Mouse (Mus musculus): Measurements from ENCODE around the gene Zfp605.
A peak's percentile ranks its signal among the peaks of the same experiment; 100 is the strongest.
"Not testable (repeated sequence)": the region's sequence is repeated elsewhere in the genome, so short reads cannot be mapped to it uniquely, and the experiment has no call there.

Gene Zfp605

DNA sequence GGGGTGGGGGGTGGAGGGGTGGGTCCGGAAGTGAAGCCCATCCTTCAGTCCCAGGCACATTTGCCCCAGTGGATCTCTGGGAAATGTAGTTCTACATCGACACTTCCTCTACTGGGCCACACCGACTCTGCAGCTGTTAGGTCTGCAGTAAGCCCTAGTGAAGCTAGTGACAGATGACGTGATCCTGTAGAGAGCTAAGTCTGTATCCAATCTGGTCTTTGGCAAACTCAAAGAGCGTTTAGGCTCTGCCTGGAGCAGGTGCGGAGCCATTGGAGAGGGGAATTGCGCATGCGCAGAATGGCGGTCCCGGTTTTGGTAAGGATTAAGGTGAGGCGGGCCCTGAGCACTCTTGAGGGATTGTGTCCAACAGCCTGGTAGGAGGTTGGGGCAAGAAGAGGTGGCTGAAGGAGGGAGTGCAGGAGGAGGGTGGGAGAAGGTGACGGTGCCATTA is at the start of gene Zfp605:
Zfp605 (plus strand) TSS at position 102 of the 451 bp plus-strand sequence.
- Histone ChIP-seq H3K36me3 (ENCODE audit: control insufficient read depth, insufficient read depth, low read length, poor library complexity, severe bottlenecking) (peaks cover 5% of the 10 kb centered on the region), H3K27me3 (ENCODE audit: control insufficient read depth, insufficient read depth, low read length, poor library complexity, severe bottlenecking) (no peaks in the 10 kb centered on the region)
- DNase-seq (ENCODE audit: low read depth, low spot score), result peak; percentile 89

- not testable (repeated sequence) for DNase-seq (ENCODE audit: low read depth, low spot score); H3K36me3 ChIP-seq (ENCODE audit: control insufficient read depth, insufficient read depth, low read length, poor library complexity, severe bottlenecking); H3K27me3 ChIP-seq (ENCODE audit: control insufficient read depth, insufficient read depth, low read length, poor library complexity, severe bottlenecking)
Observed at GRCm38 (mm10) chr5:110072413-110072812, 37.5 kb upstream of the Zfp605 start, which contains the start of gene Gm17655. Gm17655 (minus strand) TSS chr5:110072513.

GRCm38 (mm10) chr5:110082961-110083360 is 26.9 kb upstream of the Zfp605 start:
- no peak for DNase-seq (ENCODE audit: low read depth, low spot score)
- Histone ChIP-seq H3K27me3 (ENCODE audit: control insufficient read depth, insufficient read depth, low read length, poor library complexity, severe bottlenecking) (no peaks in the 10 kb centered on the region), H3K36me3 (ENCODE audit: control insufficient read depth, insufficient read depth, low read length, poor library complexity, severe bottlenecking) (no peaks in the 10 kb centered on the region)

DNA sequence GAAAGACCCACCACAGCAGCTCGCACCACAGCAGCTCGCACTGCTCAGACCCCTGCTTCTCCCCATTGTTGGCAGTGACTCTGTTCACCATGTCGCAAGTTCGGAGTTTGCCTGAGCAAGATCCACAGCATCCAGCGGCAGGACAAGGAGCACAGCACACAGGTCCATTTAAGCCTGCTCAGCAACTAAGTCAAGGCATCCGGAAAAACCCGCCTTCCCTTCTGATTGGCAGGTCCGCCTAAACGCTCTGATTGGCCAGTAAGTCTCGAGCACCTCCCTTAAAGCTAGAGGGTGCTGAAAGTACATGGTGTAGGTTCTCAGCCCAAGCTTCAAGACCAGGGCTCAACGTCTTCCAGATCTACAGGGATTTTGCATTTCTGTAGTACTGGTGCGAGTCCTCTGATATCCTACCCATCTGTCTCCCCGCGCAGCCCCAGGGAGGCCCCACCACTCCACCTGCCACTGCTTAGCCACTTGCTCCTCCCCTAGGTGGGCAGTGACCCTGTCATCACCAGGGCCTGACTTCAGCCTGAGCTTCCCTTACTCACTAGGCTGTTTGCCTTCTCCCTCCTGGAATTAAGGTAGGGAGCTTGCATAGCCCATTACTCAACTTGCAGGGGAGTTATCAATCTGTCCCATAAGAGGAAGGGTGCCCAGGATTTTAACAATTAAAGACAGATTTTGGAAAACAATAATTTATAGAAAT is 23.6 kb upstream of the Zfp605 start:
- Histone ChIP-seq H3K36me3 (ENCODE audit: control insufficient read depth, insufficient read depth, low read length, poor library complexity, severe bottlenecking) (no peaks in the 10 kb centered on the region), H3K27me3 (ENCODE audit: control insufficient read depth, insufficient read depth, low read length, poor library complexity, severe bottlenecking) (no peaks in the 10 kb centered on the region)
- DNase-seq (ENCODE audit: low read depth, low spot score), result no peak

GRCm38 (mm10) chr5:110091546-110091945 is 18.3 kb upstream of the Zfp605 start:
- Histone ChIP-seq H3K27me3 (ENCODE audit: control insufficient read depth, insufficient read depth, low read length, poor library complexity, severe bottlenecking) (no peaks in the 10 kb centered on the region), H3K36me3 (ENCODE audit: control insufficient read depth, insufficient read depth, low read length, poor library complexity, severe bottlenecking) (no peaks in the 10 kb centered on the region)
- no peak for DNase-seq (ENCODE audit: low read depth, low spot score)

DNA sequence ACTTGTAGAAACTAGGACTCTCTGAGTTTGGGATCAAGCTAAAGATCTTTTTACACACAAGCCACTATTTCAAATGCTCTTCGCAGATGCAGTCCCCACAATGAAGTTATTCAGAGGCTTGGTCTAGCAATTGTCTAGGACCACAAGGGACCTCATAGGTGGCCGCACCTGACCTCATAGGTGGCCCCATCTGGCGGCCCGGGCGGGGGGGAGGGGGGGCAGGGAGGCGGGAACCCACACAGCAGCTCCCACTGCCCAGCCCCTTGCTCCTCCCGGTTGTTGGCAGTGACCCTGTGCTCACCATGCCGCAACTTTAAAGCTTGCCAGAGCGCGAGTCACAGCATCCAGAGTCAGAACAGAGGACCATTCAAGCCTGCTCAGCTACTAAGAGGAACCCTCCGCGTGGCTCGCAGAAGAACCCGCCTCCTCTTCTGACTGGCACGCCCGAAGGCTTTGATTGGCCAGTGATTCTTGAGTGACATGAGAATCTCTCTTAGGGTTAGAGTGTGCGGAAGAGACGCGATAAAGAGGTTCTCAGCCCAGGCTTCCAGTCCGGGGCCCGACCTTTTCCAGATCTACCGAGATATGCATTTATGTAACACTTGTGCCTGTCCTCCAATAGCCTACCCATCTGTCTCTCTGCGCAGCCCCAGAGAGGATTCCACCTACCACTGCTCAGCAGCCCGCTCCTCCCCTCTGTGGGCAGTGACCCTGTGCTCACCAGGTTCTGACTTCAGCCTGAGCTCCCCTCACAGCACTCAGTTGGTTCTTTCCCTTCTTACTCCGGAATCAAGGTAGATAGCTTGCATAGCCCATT is 15.7 kb upstream of the Zfp605 start, which contains the start of gene Gm35315:
Gm35315 (minus strand) TSS at position 391 of the 817 bp plus-strand sequence.
- peak; percentile 92 for DNase-seq (ENCODE audit: low read depth, low spot score)
- no peaks in the 10 kb centered on the region for H3K27me3 ChIP-seq (ENCODE audit: control insufficient read depth, insufficient read depth, low read length, poor library complexity, severe bottlenecking)
- H3K36me3 ChIP-seq (ENCODE audit: control insufficient read depth, insufficient read depth, low read length, poor library complexity, severe bottlenecking), result no peaks in the 10 kb centered on the region

- Histone ChIP-seq H3K36me3 (ENCODE audit: control insufficient read depth, insufficient read depth, low read length, poor library complexity, severe bottlenecking) (no peaks in the 10 kb centered on the region), H3K27me3 (ENCODE audit: control insufficient read depth, insufficient read depth, low read length, poor library complexity, severe bottlenecking) (no peaks in the 10 kb centered on the region)
- no peak for DNase-seq (ENCODE audit: low read depth, low spot score)
Observed at GRCm38 (mm10) chr5:110094847-110095213, 15.1 kb upstream of the Zfp605 start.

- DNase-seq (ENCODE audit: low read depth, low spot score), result no peak
- no peaks in the 10 kb centered on the region for H3K27me3 ChIP-seq (ENCODE audit: control insufficient read depth, insufficient read depth, low read length, poor library complexity, severe bottlenecking)
- no peaks in the 10 kb centered on the region; the same call in 1 of the 2 replicates for H3K36me3 ChIP-seq (ENCODE audit: control insufficient read depth, insufficient read depth, low read length, poor library complexity, severe bottlenecking)
Observed at GRCm38 (mm10) chr5:110098991-110099477, 10.9 kb upstream of the Zfp605 start.

- DNase-seq (ENCODE audit: low read depth, low spot score), result peak; percentile 31
- Histone ChIP-seq H3K36me3 (ENCODE audit: control insufficient read depth, insufficient read depth, low read length, poor library complexity, severe bottlenecking) (peaks cover 5% of the 10 kb centered on the region; the same call in 1 of the 2 replicates), H3K27me3 (ENCODE audit: control insufficient read depth, insufficient read depth, low read length, poor library complexity, severe bottlenecking) (no peaks in the 10 kb centered on the region)
Observed at GRCm38 (mm10) chr5:110099656-110100580, 10.0 kb upstream of the Zfp605 start, which contains the start of gene Plcxd1. Plcxd1 (plus strand) TSS chr5:110099969.

DNA sequence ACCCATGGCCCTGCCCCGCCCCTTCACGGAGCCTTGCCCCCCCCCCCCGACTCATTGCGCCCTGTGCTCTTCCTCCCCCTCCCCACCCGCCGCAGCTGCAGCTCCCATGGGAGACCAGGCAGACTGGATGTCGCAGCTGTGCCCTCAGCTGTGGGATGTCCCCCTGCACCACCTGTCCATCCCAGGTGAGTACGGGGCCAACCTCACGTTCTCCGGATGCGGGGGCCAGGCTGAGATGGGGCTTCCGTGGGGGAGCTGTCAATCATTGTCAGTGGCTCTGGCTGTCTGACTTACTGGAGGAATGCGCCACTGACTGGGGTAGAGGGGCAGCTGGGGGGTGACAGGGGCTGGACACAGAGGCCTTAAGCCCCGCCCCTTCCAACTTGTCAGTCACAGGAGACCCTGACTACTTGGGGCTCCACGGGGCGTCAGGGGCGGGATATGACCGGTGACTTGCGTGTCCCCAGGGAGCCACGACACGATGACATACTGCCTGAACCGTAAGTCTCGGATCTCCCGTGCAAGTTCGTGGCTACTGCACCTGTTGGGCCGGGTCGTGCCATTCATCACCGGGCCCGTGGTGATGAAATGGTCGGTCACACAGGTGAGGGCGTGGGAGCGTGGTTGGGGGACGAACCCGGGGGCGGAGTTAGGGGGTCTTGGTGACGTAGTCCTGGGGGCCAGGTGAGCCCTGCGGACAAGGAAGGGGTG is 8.8 kb upstream of the Zfp605 start:
- Histone ChIP-seq H3K27me3 (ENCODE audit: control insufficient read depth, insufficient read depth, low read length, poor library complexity, severe bottlenecking) (no peaks in the 10 kb centered on the region), H3K36me3 (ENCODE audit: control insufficient read depth, insufficient read depth, low read length, poor library complexity, severe bottlenecking) (peaks cover 7% of the 10 kb centered on the region)
- peak; percentile 79 for DNase-seq (ENCODE audit: low read depth, low spot score)

- DNase-seq (ENCODE audit: low read depth, low spot score), result peak; percentile 81
- H3K36me3 ChIP-seq (ENCODE audit: control insufficient read depth, insufficient read depth, low read length, poor library complexity, severe bottlenecking), result peaks cover 7% of the 10 kb centered on the region
- H3K27me3 ChIP-seq (ENCODE audit: control insufficient read depth, insufficient read depth, low read length, poor library complexity, severe bottlenecking), result no peaks in the 10 kb centered on the region
Observed at GRCm38 (mm10) chr5:110101716-110102347, 8.1 kb upstream of the Zfp605 start.

DNA sequence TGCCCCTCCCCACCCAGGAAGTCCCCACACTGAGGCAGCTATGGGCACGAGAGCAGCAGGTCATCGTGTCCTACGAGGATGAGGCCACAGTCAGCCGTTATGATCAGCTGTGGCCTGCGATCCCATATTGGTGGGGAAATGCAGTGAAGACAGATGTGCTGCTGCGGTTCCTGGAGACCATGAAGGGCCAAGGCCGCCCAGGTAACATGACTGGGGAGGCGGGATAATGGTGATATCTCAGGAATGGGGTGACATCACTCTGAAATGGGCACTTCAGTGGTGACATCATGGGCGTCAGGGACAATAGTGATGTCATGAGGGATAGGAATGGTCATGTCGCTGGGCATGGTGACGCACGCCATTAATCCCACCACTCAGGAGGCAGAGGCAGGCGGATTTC is 7.5 kb upstream of the Zfp605 start:
- DNase-seq (ENCODE audit: low read depth, low spot score), result no peak
- Histone ChIP-seq H3K27me3 (ENCODE audit: control insufficient read depth, insufficient read depth, low read length, poor library complexity, severe bottlenecking) (no peaks in the 10 kb centered on the region), H3K36me3 (ENCODE audit: control insufficient read depth, insufficient read depth, low read length, poor library complexity, severe bottlenecking) (peaks cover 7% of the 10 kb centered on the region)

DNA sequence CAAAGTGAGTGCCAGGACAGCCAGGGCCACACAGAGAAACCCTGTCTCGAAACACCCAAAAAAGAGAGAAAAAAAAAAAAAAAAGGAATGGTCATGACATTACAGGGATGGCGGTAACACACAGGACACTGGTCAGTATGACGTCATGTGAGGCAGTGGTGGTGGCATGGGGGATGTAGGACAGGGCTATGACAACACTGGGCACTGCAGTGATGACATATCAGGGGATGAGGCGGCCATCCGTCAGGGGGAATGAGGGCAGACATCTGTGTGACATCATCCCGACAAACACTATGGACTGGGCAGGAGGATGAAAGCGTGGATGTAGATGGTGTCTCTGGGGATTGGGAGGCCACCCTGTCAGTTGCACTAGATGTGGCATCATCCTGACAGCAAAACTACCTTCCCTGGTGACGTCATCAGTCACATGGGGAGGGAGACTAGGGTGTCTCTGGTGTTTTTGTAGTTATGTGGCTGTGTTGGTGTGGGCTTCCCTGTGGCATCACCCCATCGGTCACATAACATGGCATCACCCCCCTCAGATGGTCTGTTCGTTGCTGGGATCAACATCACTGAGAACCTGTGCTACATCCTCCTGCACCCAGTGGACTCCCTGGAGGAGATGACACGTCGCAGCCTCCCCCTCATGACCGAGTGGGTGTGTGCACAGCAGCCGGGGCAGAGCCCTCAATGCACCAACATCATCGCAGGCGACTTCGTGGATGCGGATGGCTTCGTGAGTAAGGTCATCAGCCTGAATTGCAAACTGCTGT is 6.9 kb upstream of the Zfp605 start:
- DNase-seq (ENCODE audit: low read depth, low spot score), result peak; percentile 8
- Histone ChIP-seq H3K27me3 (ENCODE audit: control insufficient read depth, insufficient read depth, low read length, poor library complexity, severe bottlenecking) (no peaks in the 10 kb centered on the region), H3K36me3 (ENCODE audit: control insufficient read depth, insufficient read depth, low read length, poor library complexity, severe bottlenecking) (peaks cover 7% of the 10 kb centered on the region)

Measured in splenic B cell, adult 2 months (primary cell).